Mouse (Mus musculus) CH12.LX (cell line): ENCODE results near the gene She. TPM values are rescaled to one million over a fixed set of nuclear protein-coding genes. Genes with fewer than 3 reads are reported as not detected.
A peak's percentile ranks its signal among the peaks of the same experiment; 100 is the strongest.

Source experiments
- DNase-seq: peaks from one replicate; pipeline ENCODE4 v3.0.0-alpha.2; 2013; ENCODE audit errors: extremely low read depth
- H3K27ac ChIP-seq: 2 replicates; pipeline ENCODE4 v1.5.1; 2012; ENCODE audit warnings: low read depth, mild to moderate bottlenecking, control low read depth, moderate library complexity; ENCODE audit not compliant: insufficient read depth
- H3K27me3 ChIP-seq: replicated peaks from 2 replicates; pipeline ENCODE3; 2012; ENCODE audit warnings: inconsistent platforms
- H3K36me3 ChIP-seq, 2 experiments: replicated peaks in 1 of 2; 2 replicates each; pipeline versions ENCODE3 to v1.6.1; 2012; ENCODE audit warnings: inconsistent platforms in 1 of 2, low read length in 1 of 2, mild to moderate bottlenecking in 1 of 2, mixed read lengths in 1 of 2, moderate library complexity in 1 of 2; ENCODE audit not compliant: control insufficient read depth in 1 of 2, insufficient read depth in 1 of 2
- H3K4me1 ChIP-seq, 2 experiments: 2 replicates each; pipeline ENCODE4 v1.6.1; 2012; ENCODE audit warnings: inconsistent platforms in 1 of 2, moderate library complexity in 1 of 2; ENCODE audit not compliant: insufficient read depth in 2 of 2, control insufficient read depth in 1 of 2
- H3K4me2 ChIP-seq: 2 replicates; pipeline ENCODE4 v1.6.1; 2012; ENCODE audit warnings: low read depth, mild to moderate bottlenecking, control low read depth; ENCODE audit not compliant: poor library complexity, insufficient read depth, severe bottlenecking
- H3K4me3 ChIP-seq, 3 experiments: fragments of 150-350 bp in 1 of 3; sonication (generic) in 1 of 3; replicated peaks in 1 of 3; 2 replicates each; pipeline versions ENCODE3 to v1.5.1; 2011 to 2012; ENCODE audit warnings: low read depth in 2 of 3, low read length in 2 of 3, mild to moderate bottlenecking in 2 of 3, moderate library complexity in 2 of 3, control low read depth in 1 of 3, improper control_type of control experiment in 1 of 3, inconsistent platforms in 1 of 3, mixed read lengths in 1 of 3; ENCODE audit not compliant: poor library complexity in 1 of 3
- H3K79me2 ChIP-seq: replicated peaks from 2 replicates; pipeline ENCODE4 v1.6.1; 2012; ENCODE audit warnings: mild to moderate bottlenecking, moderate library complexity; ENCODE audit not compliant: control insufficient read depth, poor library complexity, insufficient read depth, severe bottlenecking; ENCODE audit errors: extremely low read depth
- H3K9ac ChIP-seq: 2 replicates; pipeline ENCODE4 v1.6.1; 2012; ENCODE audit warnings: low read depth, mild to moderate bottlenecking, control low read depth, moderate library complexity; ENCODE audit not compliant: insufficient read depth
- H3K9me3 ChIP-seq: replicated peaks from 2 replicates; pipeline ENCODE3; 2012; ENCODE audit warnings: low read length, inconsistent platforms, mixed read lengths
- BHLHE40 ChIP-seq: IDR thresholded peaks from 2 replicates; pipeline ENCODE4 v1.6.1; 2011; ENCODE audit warnings: mild to moderate bottlenecking, low read depth, low read length, improper control_type of control experiment
- CHD1 ChIP-seq: IDR thresholded peaks from 2 replicates; pipeline ENCODE4 v1.6.1; 2012; ENCODE audit warnings: low read depth, low read length, improper control_type of control experiment, inconsistent platforms
- CHD2 ChIP-seq: IDR thresholded peaks from 2 replicates; pipeline ENCODE4 v1.6.1; 2011; ENCODE audit warnings: low read length, improper control_type of control experiment
- CTCF ChIP-seq, 2 experiments: IDR thresholded peaks in 1 of 2; conservative IDR thresholded peaks in 1 of 2; 2 replicates each; pipeline ENCODE4 v1.5.1; 2011 to 2012; ENCODE audit warnings: low read depth in 2 of 2, low read length in 2 of 2, improper control_type of control experiment in 1 of 2, inconsistent platforms in 1 of 2, mild to moderate bottlenecking in 1 of 2, moderate library complexity in 1 of 2
- E2F4 ChIP-seq: IDR thresholded peaks from 2 replicates; pipeline ENCODE4 v1.6.1; 2011; ENCODE audit warnings: low read depth, low read length, improper control_type of control experiment; ENCODE audit not compliant: insufficient replicate concordance
- ELF1 ChIP-seq: IDR thresholded peaks from 2 replicates; pipeline ENCODE4 v1.6.1; 2014; ENCODE audit warnings: low read depth, mild to moderate bottlenecking, inconsistent platforms, low read length, improper control_type of control experiment
- HCFC1 ChIP-seq: IDR thresholded peaks from 2 replicates; pipeline ENCODE4 v1.6.1; 2012; ENCODE audit warnings: low read depth, mild to moderate bottlenecking, inconsistent platforms, low read length, improper control_type of control experiment
- IRF4 ChIP-seq: IDR thresholded peaks from 2 replicates; pipeline ENCODE4 v1.6.1; 2014; ENCODE audit warnings: low read depth, mild to moderate bottlenecking, inconsistent platforms, low read length, improper control_type of control experiment
- JUN ChIP-seq: IDR thresholded peaks from 2 replicates; pipeline ENCODE4 v1.6.1; 2011; ENCODE audit warnings: low read depth, mild to moderate bottlenecking, low read length, improper control_type of control experiment, moderate library complexity; ENCODE audit not compliant: insufficient read depth
- JUND ChIP-seq: conservative IDR thresholded peaks from 2 replicates; pipeline ENCODE4 v1.6.1; 2011; ENCODE audit warnings: low read depth, low read length, improper control_type of control experiment
- KAT2A ChIP-seq: IDR thresholded peaks from 2 replicates; pipeline ENCODE4 v1.6.1; 2012; ENCODE audit warnings: low read length, improper control_type of control experiment, inconsistent platforms; ENCODE audit not compliant: insufficient replicate concordance
- MAFK ChIP-seq: IDR thresholded peaks from 2 replicates; pipeline ENCODE4 v1.6.1; 2011; ENCODE audit warnings: low read length, improper control_type of control experiment; ENCODE audit not compliant: insufficient replicate concordance
- MAX ChIP-seq: IDR thresholded peaks from 2 replicates; pipeline ENCODE4 v1.6.1; 2011; ENCODE audit warnings: low read length, improper control_type of control experiment
- MAZ ChIP-seq: IDR thresholded peaks from 2 replicates; pipeline ENCODE4 v1.6.1; 2012; ENCODE audit warnings: low read depth, mild to moderate bottlenecking, inconsistent platforms, low read length, improper control_type of control experiment, moderate library complexity
- MEF2A ChIP-seq: IDR thresholded peaks from 2 replicates; pipeline ENCODE4 v1.6.1; 2014; ENCODE audit warnings: low read depth, mild to moderate bottlenecking, inconsistent platforms, low read length, improper control_type of control experiment, borderline replicate concordance
- MXI1 ChIP-seq: IDR thresholded peaks from 2 replicates; pipeline ENCODE4 v1.6.1; 2011; ENCODE audit warnings: mild to moderate bottlenecking, low read depth, low read length, improper control_type of control experiment
- MYC ChIP-seq: IDR thresholded peaks from 2 replicates; pipeline ENCODE4 v1.6.1; 2011; ENCODE audit warnings: low read depth, mild to moderate bottlenecking, improper control_type of control experiment, low read length
- PAX5 ChIP-seq: IDR thresholded peaks from 2 replicates; pipeline ENCODE4 v1.6.1; 2012; ENCODE audit warnings: low read length, inconsistent platforms, mixed read lengths
- POLR2A ChIP-seq: IDR thresholded peaks from 2 replicates; pipeline ENCODE4 v1.6.1; 2011; ENCODE audit warnings: low read depth, mild to moderate bottlenecking, improper control_type of control experiment, low read length
- RAD21 ChIP-seq: IDR thresholded peaks from 2 replicates; pipeline ENCODE4 v1.6.1; 2011; ENCODE audit warnings: low read depth, mild to moderate bottlenecking, low read length, improper control_type of control experiment, moderate library complexity
- RCOR1 ChIP-seq: conservative IDR thresholded peaks from 2 replicates; pipeline ENCODE4 v1.6.1; 2012; ENCODE audit warnings: low read depth, mild to moderate bottlenecking, inconsistent platforms, low read length, improper control_type of control experiment
- UBTF ChIP-seq: IDR thresholded peaks from 2 replicates; pipeline ENCODE4 v1.6.1; 2012; ENCODE audit warnings: low read depth, mild to moderate bottlenecking, inconsistent platforms, low read length, improper control_type of control experiment, moderate library complexity
- USF2 ChIP-seq: conservative IDR thresholded peaks from 2 replicates; pipeline ENCODE4 v1.6.1; 2011; ENCODE audit warnings: low read depth, low read length, improper control_type of control experiment
- ZC3H11A ChIP-seq: IDR thresholded peaks from 2 replicates; pipeline ENCODE4 v1.6.1; 2012; ENCODE audit warnings: low read depth, mild to moderate bottlenecking, inconsistent platforms, low read length, improper control_type of control experiment
- ZKSCAN1 ChIP-seq: IDR thresholded peaks from 2 replicates; pipeline ENCODE4 v1.6.1; 2012; ENCODE audit warnings: low read depth, inconsistent platforms, low read length, improper control_type of control experiment, borderline replicate concordance
- ZNF384 ChIP-seq: IDR thresholded peaks from 2 replicates; pipeline ENCODE4 v1.6.1; 2012; ENCODE audit warnings: low read depth, low read length, improper control_type of control experiment, inconsistent platforms
- dilution Hi-C: fragments of 300-500 bp; cut with MboI; formaldehyde crosslinking; loops from 2 replicates; pipeline ENCODE4 v1.14.3; 2020; ENCODE audit warnings: low sequenced_read_pairs; ENCODE audit not compliant: extremely low pct_unique_long_range_greater_than_20kb, extremely low pct_ligation_motif_present
- in situ Hi-C: fragments of 300-500 bp; cut with MboI; formaldehyde crosslinking; loops from 3 replicates; pipeline ENCODE4 v1.14.3; 2019; ENCODE audit warnings: low sequenced_read_pairs, low pct_ligation_motif_present, low pct_unique_long_range_greater_than_20kb, mixed read lengths
- polyA plus RNA-seq: library from polyadenylated mRNA; unstranded; fragments of >175 nt; gene quantifications from 2 replicates; pipeline ENCODE4 v1.2.1, GENCODE M21; 2012; ENCODE audit warnings: low read depth; ENCODE audit not compliant: insufficient read length
- total RNA-seq, 2 experiments: library from RNA; depleted of rRNA; stranded (reverse); fragments of 300-350 nt in 1 of 2; fragments of >200 nt in 1 of 2; gene quantifications; 2 replicates each; pipeline ENCODE4 v1.2.3; 2012 to 2014

She gene
- total and polyA plus RNA-seq, 3 experiments = not detected

- peaks cover 4 to 11% of the 10 kb centered on the region in 2 experiments; a peak in 3 of 4 replicates for H3K4me1 ChIP-seq
- H3K9ac ChIP-seq = no peak overlapping the region
- H3K9me3 ChIP-seq = peaks cover 4% of the 10 kb centered on the region
- dilution Hi-C loops (no loop called here), in situ Hi-C loops (no loop called here)
- H3K27me3 ChIP-seq = no peaks in the 10 kb centered on the region
- no peak overlapping the region for H3K4me2 ChIP-seq
- no peak overlapping the region for H3K27ac ChIP-seq
- H3K79me2 ChIP-seq = no peaks in the 10 kb centered on the region
- no peak overlapping the region for H3K4me3 ChIP-seq
- DNase-seq = no peak
- TF ChIP-seq ZNF384 (no peak), CTCF (conservative IDR thresholded peaks at IDR 0.05 in 1 of 2, IDR thresholded peaks at IDR 0.05 in 1 of 2; ENCODE audit: low read depth in 2 of 2, low read length in 2 of 2) (peak in 1 of 2 experiments; percentile 22; a peak in 1 of 4 replicates)
- H3K36me3 ChIP-seq = no peaks in the 10 kb centered on the region
These were observed 16.0 kb downstream of the She start for GRCm38 (mm10) chr3:89847126-89847525.

- dilution Hi-C loops = no loop called here
- Histone ChIP-seq H3K27me3 (no peaks in the 10 kb centered on the region), H3K9me3 (peaks cover 2% of the 10 kb centered on the region), H3K9ac (no peak overlapping the region), H3K4me1 (peaks cover 4 to 10% of the 10 kb centered on the region in 2 experiments; a peak in 3 of 4 replicates), H3K36me3 (no peaks in the 10 kb centered on the region), H3K79me2 (no peaks in the 10 kb centered on the region), H3K4me2 (no peak overlapping the region), H3K27ac (no peak overlapping the region), H3K4me3 (no peak overlapping the region)
- DNase-seq = no peak
- in situ Hi-C loops = no loop called here
- TF ChIP-seq KAT2A (no peak), JUND (no peak), MYC (no peak), BHLHE40 (no peak), E2F4 (no peak), ZC3H11A (no peak), MEF2A (no peak), IRF4 (no peak), POLR2A (no peak), ZKSCAN1 (no peak), PAX5 (no peak), MAFK (no peak), MAX (no peak)
These were observed 16.4 kb downstream of the She start for GRCm38 (mm10) chr3:89847596-89847995.

- dilution Hi-C loops = no loop called here
- no peak overlapping the region for H3K27ac ChIP-seq
- H3K27me3 ChIP-seq = no peaks in the 10 kb centered on the region
- no peak for DNase-seq
- no peak overlapping the region for H3K9ac ChIP-seq
- H3K4me3 ChIP-seq = no peak overlapping the region
- H3K4me2 ChIP-seq = no peak overlapping the region
- H3K9me3 ChIP-seq = peaks cover 2% of the 10 kb centered on the region
- no peaks in the 10 kb centered on the region for H3K79me2 ChIP-seq
- no peak for TF ChIP-seq ZKSCAN1
- no peak for TF ChIP-seq RCOR1
- no peak for TF ChIP-seq POLR2A
- TF ChIP-seq UBTF = no peak
- TF ChIP-seq RAD21 = no peak
- TF ChIP-seq IRF4 = no peak
- no peak for TF ChIP-seq MYC
- no peak for TF ChIP-seq CHD2
- no peak for TF ChIP-seq E2F4
- no peak for TF ChIP-seq ZC3H11A
- TF ChIP-seq ELF1 = no peak
- TF ChIP-seq BHLHE40 = no peak
- no peak for TF ChIP-seq CHD1
- no peak for TF ChIP-seq MAFK
- TF ChIP-seq JUN = no peak
- no peak for TF ChIP-seq HCFC1
- TF ChIP-seq USF2 = no peak
- no peak for TF ChIP-seq MAZ
- no peak for TF ChIP-seq ZNF384
- no peak for TF ChIP-seq MXI1
- TF ChIP-seq, all 38 proteins: peak for 0
- in situ Hi-C loops = no loop called here
- Histone ChIP-seq H3K4me1 (peaks cover 2 to 6% of the 10 kb centered on the region in 2 experiments; a peak in 3 of 4 replicates), H3K36me3 (no peaks in the 10 kb centered on the region)
These were observed 16.9 kb downstream of the She start for GRCm38 (mm10) chr3:89848083-89848482.
